Mouse (Mus musculus) liver, embryonic 12.5 days (tissue): ENCODE data around the gene Olfr605. TPM values are rescaled to one million over a fixed set of nuclear protein-coding genes. Genes with fewer than 3 reads are reported as not detected.
"Not testable (repeated sequence)": the region's sequence is repeated elsewhere in the genome, so short reads cannot be mapped to it uniquely, and the experiment has no call there.

Experiments
- ATAC-seq: fragments of 200-750 bp; cut with Nextera tagmentation; 2 replicates; pipeline ENCODE4 v1.8.0; 2017; ENCODE audit warnings: moderate number of reproducible peaks, mild to moderate bottlenecking, moderate library complexity
- H3K27ac ChIP-seq: fragments of 300-500 bp; sonication (generic); 2 replicates; pipeline ENCODE4 v1.5.1; 2016; ENCODE audit warnings: mild to moderate bottlenecking
- H3K27me3 ChIP-seq: fragments of 300-500 bp; sonication (generic); replicated peaks from 2 replicates; pipeline ENCODE4 v1.6.1; 2016; ENCODE audit warnings: mild to moderate bottlenecking, moderate library complexity
- H3K36me3 ChIP-seq: fragments of 300-500 bp; sonication (generic); 2 replicates; pipeline ENCODE4 v1.6.1; 2016; ENCODE audit warnings: mild to moderate bottlenecking, moderate library complexity
- H3K4me1 ChIP-seq: fragments of 300-500 bp; sonication (generic); 2 replicates; pipeline ENCODE4 v1.6.1; 2016
- H3K4me2 ChIP-seq: fragments of 300-500 bp; sonication (generic); 2 replicates; pipeline ENCODE4 v1.6.1; 2016; ENCODE audit warnings: mild to moderate bottlenecking, moderate library complexity
- H3K4me3 ChIP-seq: fragments of 300-500 bp; sonication (generic); 2 replicates; pipeline ENCODE4 v1.5.1; 2016; ENCODE audit warnings: mild to moderate bottlenecking, moderate library complexity
- H3K9ac ChIP-seq: fragments of 300-500 bp; sonication (generic); 2 replicates; pipeline ENCODE4 v1.6.1; 2016; ENCODE audit warnings: mild to moderate bottlenecking, moderate library complexity
- H3K9me3 ChIP-seq: fragments of 300-500 bp; sonication (generic); replicated peaks from 2 replicates; pipeline ENCODE4 v1.6.1; 2016; ENCODE audit warnings: mild to moderate bottlenecking, moderate library complexity
- WGBS: fragments of 180-500 bp; shearing (Covaris S2); methylation state at CpG from one replicate; pipeline ENCODE4 v1.1.7; 2016; ENCODE audit not compliant: insufficient replicate concordance; 5-methylcytosine and 5-hydroxymethylcytosine counted together
- microRNA-seq: library from miRNA; unstranded; fragments of <30 nt; microRNA quantifications from one replicate; pipeline ENCODE4, GENCODE M21; 2017
- polyA plus RNA-seq: library from polyadenylated mRNA; unstranded; fragments of >200 nt; fragmentation: Nextera tagmentation; extraction: Ambion mirVana; gene quantifications from 2 replicates; pipeline ENCODE4 v1.2.1, GENCODE M21; 2016

The Olfr605 gene
- polyA plus RNA-seq, result not detected in 2 replicates

DNA sequence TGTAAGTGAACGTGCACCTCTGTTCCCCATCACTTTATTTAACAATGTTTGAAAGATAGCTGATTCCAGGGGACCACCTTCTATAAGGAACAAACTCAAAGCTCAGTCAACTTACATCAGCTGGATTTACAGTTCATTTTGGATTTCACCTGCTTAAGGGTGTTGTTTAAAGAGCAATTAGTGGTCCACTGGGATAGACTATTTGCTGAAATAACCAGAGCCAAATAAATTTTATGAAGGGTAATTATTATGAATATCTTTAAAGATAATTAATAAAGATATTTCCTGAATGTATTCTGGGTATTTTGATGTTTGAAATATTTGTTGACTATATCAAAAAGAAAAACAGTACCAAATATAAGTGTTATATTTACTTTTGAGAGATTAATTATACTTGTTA is at the start of gene Olfr605:
Olfr605 (minus strand) TSS at position 101 of the 400 bp plus-strand sequence.
- Histone ChIP-seq H3K4me3 (no peak within 1 kb of the TSS), H3K4me1 (no peaks in the 10 kb centered on the region), H3K27ac (no peak within 1 kb of the TSS), H3K36me3 (no peaks in the 10 kb centered on the region), H3K27me3 (no peaks in the 10 kb centered on the region), H3K9me3 (no peaks in the 10 kb centered on the region), H3K9ac (no peak within 1 kb of the TSS), H3K4me2 (no peak within 1 kb of the TSS)
- WGBS, result 63% methylated on average over 1 of the region's 1 CpGs
- no peak for ATAC-seq

DNA sequence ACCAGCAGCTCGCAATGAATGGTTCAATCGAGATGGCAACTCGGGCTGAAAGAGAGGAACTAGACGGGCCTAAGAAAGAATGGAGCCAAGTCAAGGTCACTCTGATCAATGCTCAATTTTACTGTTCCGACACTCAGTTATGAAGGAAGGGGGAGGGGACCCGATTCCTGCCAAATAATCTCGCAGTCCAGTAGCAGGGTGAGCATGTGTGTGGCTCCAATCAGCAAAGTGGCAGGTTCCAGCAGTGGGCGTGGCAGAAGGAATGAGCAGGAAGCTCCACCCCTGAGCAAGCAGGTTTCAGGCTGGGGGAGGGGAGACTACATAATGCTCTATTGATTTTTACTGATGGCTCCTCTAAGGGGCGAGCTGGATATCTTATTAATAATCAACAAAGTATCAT is 31.9 kb upstream of the Olfr605 start:
- H3K9me3 ChIP-seq, ATAC-seq, H3K4me1 ChIP-seq, H3K4me2 ChIP-seq, H3K9ac ChIP-seq, H3K4me3 ChIP-seq, H3K27ac ChIP-seq, H3K36me3 ChIP-seq, H3K27me3 ChIP-seq: not testable (repeated sequence)
- WGBS, result 77% methylated on average over 9 of the region's 9 CpGs

DNA sequence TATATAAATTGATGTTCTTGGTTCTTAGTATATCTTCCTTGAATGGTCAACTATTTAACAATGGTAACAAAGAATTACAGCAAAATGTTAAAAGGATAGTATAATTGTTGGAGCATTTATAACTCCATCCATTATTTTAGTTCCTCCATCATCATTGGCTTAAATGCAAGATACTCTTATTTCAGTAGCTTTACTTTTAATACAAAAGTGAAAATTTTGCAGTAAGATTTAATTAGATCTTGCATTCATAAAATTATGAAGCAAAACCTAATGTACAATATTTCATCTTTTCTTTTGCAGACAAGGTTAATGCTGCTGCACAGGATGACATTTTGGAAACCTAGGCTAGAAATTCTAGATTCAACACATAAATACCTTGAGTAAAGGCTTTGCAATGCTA is 24.3 kb upstream of the Olfr605 start, which contains the start of gene Olfr608:
Olfr608 (plus strand) TSS at position 301 of the 400 bp plus-strand sequence.
- no peak for ATAC-seq

DNA sequence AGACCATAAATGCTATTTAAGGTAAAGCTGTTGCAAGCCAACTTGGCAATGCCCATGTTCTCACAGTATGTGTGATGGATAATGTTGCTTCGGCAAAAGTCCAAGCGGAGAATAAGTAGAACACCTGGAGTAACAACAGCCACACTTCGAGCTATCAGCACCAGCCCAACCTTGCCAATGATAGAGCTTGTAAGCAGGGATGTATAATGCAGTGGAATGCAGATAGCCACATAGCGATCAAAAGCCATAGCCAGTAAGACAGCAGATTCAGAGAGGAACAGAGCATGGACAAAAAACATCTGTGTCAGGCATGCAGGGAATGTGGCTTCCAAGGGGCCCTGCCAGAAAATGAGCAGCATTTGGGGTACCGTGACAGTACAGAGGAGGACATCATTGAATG is 15.4 kb upstream of the Olfr605 start:
- H3K27ac ChIP-seq, result no peak overlapping the region
- H3K9ac ChIP-seq, result no peak overlapping the region
- 81% methylated on average over 5 of the region's 5 CpGs for WGBS
- no peaks in the 10 kb centered on the region for H3K27me3 ChIP-seq
- no peak for ATAC-seq
- H3K9me3 ChIP-seq, result no peaks in the 10 kb centered on the region
- no peaks in the 10 kb centered on the region for H3K4me1 ChIP-seq
- H3K4me3 ChIP-seq, result no peak overlapping the region
- no peaks in the 10 kb centered on the region for H3K36me3 ChIP-seq
- H3K4me2 ChIP-seq, result no peak overlapping the region

More for the DNA sequence above, 24.3 kb upstream of the Olfr605 start, which contains the start of gene Olfr608:
- no peaks in the 10 kb centered on the region for H3K27me3 ChIP-seq
- H3K27ac ChIP-seq, result no peak within 1 kb of the TSS
- no peaks in the 10 kb centered on the region for H3K9me3 ChIP-seq
- no peaks in the 10 kb centered on the region for H3K4me1 ChIP-seq
- no peak within 1 kb of the TSS for H3K4me3 ChIP-seq
- H3K4me2 ChIP-seq, result no peak within 1 kb of the TSS
- H3K36me3 ChIP-seq, result no peaks in the 10 kb centered on the region
- no peak within 1 kb of the TSS for H3K9ac ChIP-seq

DNA sequence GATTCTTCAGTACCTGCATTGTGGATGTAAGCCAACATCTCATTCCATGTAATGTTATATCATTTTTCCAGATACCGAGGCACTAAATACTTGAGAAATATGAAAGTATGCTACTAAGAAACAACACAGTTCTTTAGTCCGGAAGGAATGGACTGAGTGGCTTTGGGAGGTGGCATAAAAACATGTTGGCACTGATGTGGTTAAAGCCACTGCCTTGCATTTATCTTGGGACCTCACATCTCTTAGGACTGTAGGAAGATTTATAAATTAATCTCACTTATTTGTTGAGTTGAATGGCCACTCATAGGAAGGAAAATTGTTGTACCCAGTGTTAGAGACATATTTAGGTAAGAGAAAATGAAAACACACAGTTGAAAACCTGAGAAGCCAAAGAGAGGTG is 3.5 kb upstream of the Olfr605 start, which contains the start of gene Olfr606:
Olfr606 (plus strand) TSS at position 301 of the 400 bp plus-strand sequence.
- no peak within 1 kb of the TSS for H3K9ac ChIP-seq
- no peaks in the 10 kb centered on the region for H3K4me1 ChIP-seq
- H3K36me3 ChIP-seq, result no peaks in the 10 kb centered on the region
- H3K9me3 ChIP-seq, result no peaks in the 10 kb centered on the region
- H3K4me2 ChIP-seq, result no peak within 1 kb of the TSS
- no peaks in the 10 kb centered on the region for H3K27me3 ChIP-seq
- no peak for ATAC-seq
- no peak within 1 kb of the TSS for H3K27ac ChIP-seq
- no peak within 1 kb of the TSS for H3K4me3 ChIP-seq
- WGBS, result 74% methylated on average over 2 of the region's 2 CpGs

DNA sequence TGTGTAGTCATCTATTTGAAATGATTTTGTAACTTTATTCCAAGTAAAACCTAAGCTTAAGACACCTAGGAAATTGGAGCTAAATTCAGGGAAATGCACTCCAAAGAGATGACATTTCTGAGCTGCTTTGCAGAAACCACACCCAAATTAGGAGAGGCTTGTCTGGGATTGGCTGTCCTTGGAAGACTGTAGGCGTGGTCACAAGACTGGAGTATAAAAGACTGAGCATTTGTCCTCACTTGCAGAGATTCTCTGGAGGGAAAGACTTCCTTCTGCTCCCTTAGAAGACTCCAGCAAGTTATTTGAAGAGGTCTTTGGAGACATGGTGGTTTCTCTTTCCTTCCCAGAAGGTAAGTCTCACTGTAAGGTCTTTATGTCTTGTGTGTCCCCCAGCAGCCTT is 30.5 kb downstream of the Olfr605 start, which contains the start of gene Usp17lc:
Usp17lc (plus strand) TSS at position 301 of the 400 bp plus-strand sequence.
- not testable (repeated sequence) for H3K36me3 ChIP-seq, H3K9me3 ChIP-seq, H3K4me3 ChIP-seq, H3K4me2 ChIP-seq, H3K4me1 ChIP-seq, H3K27me3 ChIP-seq, H3K9ac ChIP-seq, ATAC-seq, H3K27ac ChIP-seq
- WGBS, result 43% methylated on average over 1 of the region's 1 CpGs

DNA sequence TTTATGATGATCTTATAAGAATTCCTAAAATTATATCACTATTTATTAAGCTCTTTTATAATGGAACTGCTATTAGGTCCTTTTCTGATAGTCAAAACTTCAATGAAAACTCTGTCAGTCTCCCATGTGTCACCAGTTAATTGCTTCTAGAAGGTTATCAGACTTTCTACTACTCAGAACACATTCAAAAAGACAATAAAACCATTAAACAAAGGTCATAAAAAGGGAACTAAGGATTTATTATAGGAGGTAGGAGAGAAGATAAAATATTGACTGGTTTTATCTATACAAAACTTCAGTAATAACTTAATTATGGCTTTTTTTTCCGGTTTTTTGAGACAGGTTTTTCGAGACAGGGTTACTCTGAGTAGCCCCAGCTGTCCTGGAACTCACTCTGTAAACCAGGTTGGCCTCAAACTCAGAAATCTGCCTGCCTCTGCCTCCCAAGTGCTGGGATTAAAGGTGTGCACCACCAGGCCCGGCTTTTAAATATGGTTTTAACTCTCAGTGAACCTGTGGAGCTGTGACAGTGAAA is 38.7 kb downstream of the Olfr605 start:
- not testable (repeated sequence) for H3K27me3 ChIP-seq, H3K9me3 ChIP-seq, H3K4me3 ChIP-seq, ATAC-seq, H3K4me1 ChIP-seq, H3K36me3 ChIP-seq, H3K27ac ChIP-seq, H3K4me2 ChIP-seq, H3K9ac ChIP-seq
- WGBS, result 48% methylated on average over 3 of the region's 3 CpGs

DNA sequence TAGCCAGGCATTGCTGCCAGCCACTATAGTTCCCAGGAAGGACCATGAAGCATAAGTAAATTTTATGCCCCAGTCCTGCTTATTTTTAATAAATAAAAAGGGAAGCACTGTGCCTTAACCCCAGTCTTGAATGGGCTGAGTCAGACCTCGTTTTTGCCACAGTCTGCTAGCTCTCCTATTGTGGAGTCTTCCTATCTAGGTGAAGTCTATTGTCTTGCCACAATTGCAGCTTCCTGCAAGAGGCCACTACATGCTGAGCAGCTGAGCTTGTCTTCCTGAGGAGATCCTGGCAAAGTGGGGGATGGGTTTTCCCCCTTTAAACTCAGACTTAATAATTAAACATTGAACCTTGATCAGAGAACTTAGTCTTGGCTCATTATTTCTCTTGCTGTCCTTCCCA is 46.3 kb downstream of the Olfr605 start:
- H3K9ac ChIP-seq, result no peak overlapping the region
- no peak for ATAC-seq
- no peak overlapping the region for H3K4me3 ChIP-seq
- 11% methylated on average over 1 of the region's 1 CpGs for WGBS
- no peaks in the 10 kb centered on the region for H3K36me3 ChIP-seq
- H3K4me1 ChIP-seq, result no peaks in the 10 kb centered on the region
- H3K9me3 ChIP-seq, result no peaks in the 10 kb centered on the region
- H3K4me2 ChIP-seq, result no peak overlapping the region
- no peaks in the 10 kb centered on the region for H3K27me3 ChIP-seq
- H3K27ac ChIP-seq, result no peak overlapping the region

DNA sequence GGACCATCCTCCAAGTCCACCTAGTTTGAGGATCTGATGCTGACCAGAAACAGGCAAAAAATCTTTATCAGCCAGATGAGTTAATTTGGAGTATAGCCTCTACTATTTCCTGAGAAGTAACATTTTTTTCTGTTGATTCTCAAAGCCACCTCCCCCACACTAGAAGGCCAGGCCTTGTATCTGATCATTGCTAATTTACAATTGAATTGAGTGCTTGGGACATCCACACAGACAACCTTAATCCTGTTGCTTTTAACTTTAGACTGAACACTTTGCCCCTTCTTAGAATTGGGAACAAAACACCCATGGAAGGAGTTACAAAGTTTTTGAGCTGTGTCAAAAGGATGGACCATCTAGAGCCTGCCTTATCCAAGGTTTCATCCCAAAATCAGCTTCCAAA is 47.5 kb downstream of the Olfr605 start:
- H3K36me3 ChIP-seq, result no peaks in the 10 kb centered on the region
- H3K9me3 ChIP-seq, result no peaks in the 10 kb centered on the region
- H3K9ac ChIP-seq, result no peak overlapping the region
- H3K27ac ChIP-seq, result no peak overlapping the region
- ATAC-seq, result no peak
- H3K4me3 ChIP-seq, result no peak overlapping the region
- H3K4me1 ChIP-seq, result no peaks in the 10 kb centered on the region
- H3K4me2 ChIP-seq, result no peak overlapping the region
- no peaks in the 10 kb centered on the region for H3K27me3 ChIP-seq

Small RNA genes within 50 kb of the gene (microRNA-seq; reads per million reads assigned to microRNA genes)
- not detected for gene Gm25774

Other genes starting within 250 kb of the Olfr605 start
- gene Olfr593, start 233.6 kb downstream of the Olfr605 start, polyA plus RNA-seq, result not detected in 2 replicates
- not detected in 2 replicates for gene Olfr594, start 228.4 kb downstream of the Olfr605 start, polyA plus RNA-seq
- not detected in 2 replicates for gene Usp17ld, start 192.9 kb downstream of the Olfr605 start, polyA plus RNA-seq
- gene Olfr596, start 139.8 kb downstream of the Olfr605 start, polyA plus RNA-seq, result not detected in 2 replicates
- not detected in 2 replicates for gene Olfr597, start 129.1 kb downstream of the Olfr605 start, polyA plus RNA-seq
- gene Olfr598, start 121.9 kb downstream of the Olfr605 start, polyA plus RNA-seq, result not detected in 2 replicates
- not detected in 2 replicates for gene Olfr599, start 109.5 kb downstream of the Olfr605 start, polyA plus RNA-seq
- gene Olfr600, start 95.8 kb downstream of the Olfr605 start, polyA plus RNA-seq, result not detected in 2 replicates
- not detected in 2 replicates for gene Olfr601, start 82.8 kb downstream of the Olfr605 start, polyA plus RNA-seq
- gene Olfr603, start 59.3 kb downstream of the Olfr605 start, polyA plus RNA-seq, result not detected in 2 replicates
- not detected in 2 replicates for gene Usp17lc, start 30.4 kb downstream of the Olfr605 start, polyA plus RNA-seq
- gene Olfr606, start 3.6 kb upstream of the Olfr605 start, polyA plus RNA-seq, result not detected in 2 replicates
- gene Olfr607, start 18.7 kb upstream of the Olfr605 start, polyA plus RNA-seq, result not detected in 2 replicates
- not detected in 2 replicates for gene Olfr608, start 24.4 kb upstream of the Olfr605 start, polyA plus RNA-seq
- gene Olfr609, start 52.6 kb upstream of the Olfr605 start, polyA plus RNA-seq, result not detected in 2 replicates
- gene Olfr610, start 66.7 kb upstream of the Olfr605 start, polyA plus RNA-seq, result not detected in 2 replicates
- not detected in 2 replicates for gene Olfr611, start 75.4 kb upstream of the Olfr605 start, polyA plus RNA-seq
- not detected in 2 replicates for gene Olfr612, start 97.3 kb upstream of the Olfr605 start, polyA plus RNA-seq
- gene Olfr613, start 102.6 kb upstream of the Olfr605 start, polyA plus RNA-seq, result not detected in 2 replicates
- gene Olfr615, start 110.6 kb upstream of the Olfr605 start, polyA plus RNA-seq, result not detected in 2 replicates
- not detected in 2 replicates for gene Olfr616, start 123.7 kb upstream of the Olfr605 start, polyA plus RNA-seq
- gene Olfr617, start 127.6 kb upstream of the Olfr605 start, polyA plus RNA-seq, result not detected in 2 replicates
- not detected in 2 replicates for gene Olfr618, start 144.7 kb upstream of the Olfr605 start, polyA plus RNA-seq
- gene Olfr619, start 155.1 kb upstream of the Olfr605 start, polyA plus RNA-seq, result not detected in 2 replicates
- not detected in 2 replicates for gene Olfr620, start 167.1 kb upstream of the Olfr605 start, polyA plus RNA-seq
- not detected in 2 replicates for gene Olfr622, start 197.3 kb upstream of the Olfr605 start, polyA plus RNA-seq
- gene Olfr623, start 218.3 kb upstream of the Olfr605 start, polyA plus RNA-seq, result not detected in 2 replicates
- gene Olfr624, start 225.8 kb upstream of the Olfr605 start, polyA plus RNA-seq, result not detected in 2 replicates
- gene Olfr625-ps1, start 237.3 kb upstream of the Olfr605 start, polyA plus RNA-seq, result not detected in 2 replicates